Mouse (Mus musculus) forebrain, embryonic 14.5 days (tissue): Measurements from ENCODE around the gene 0610012G03Rik. TPM values are rescaled to one million over a fixed set of nuclear protein-coding genes. Genes with fewer than 3 reads are reported as not detected.
"Not testable (repeated sequence)": the region's sequence is repeated elsewhere in the genome, so short reads cannot be mapped to it uniquely, and the experiment has no call there.

Experiments used
- ATAC-seq: fragments of 200-750 bp; cut with Nextera tagmentation; 2 replicates; pipeline ENCODE4 v1.8.0; 2017; ENCODE audit warnings: mild to moderate bottlenecking, moderate library complexity
- DNase-seq: peaks from one replicate; pipeline ENCODE4 v3.0.0-alpha.2; 2015; ENCODE audit warnings: low spot score
- H3K27ac ChIP-seq: fragments of 300-500 bp; sonication (generic); 2 replicates; pipeline ENCODE4 v1.5.1; 2014; ENCODE audit warnings: low read depth, mild to moderate bottlenecking, control low read depth, low read length, moderate library complexity
- H3K27me3 ChIP-seq: fragments of 300-500 bp; sonication (generic); replicated peaks from 2 replicates; pipeline ENCODE4 v1.6.1; 2014; ENCODE audit warnings: low read length, control low read depth, mixed read lengths; ENCODE audit not compliant: control insufficient read depth, insufficient read depth
- H3K36me3 ChIP-seq: fragments of 300-500 bp; sonication (generic); 2 replicates; pipeline ENCODE4 v1.6.1; 2014; ENCODE audit warnings: low read length, control low read depth; ENCODE audit not compliant: control insufficient read depth, insufficient read depth
- H3K4me1 ChIP-seq: fragments of 300-500 bp; sonication (generic); 2 replicates; pipeline ENCODE4 v1.6.1; 2014; ENCODE audit warnings: antibody characterized with exemption, low read length, control low read depth; ENCODE audit not compliant: control insufficient read depth, insufficient read depth
- H3K4me2 ChIP-seq: fragments of 300-500 bp; sonication (generic); 2 replicates; pipeline ENCODE4 v1.6.1; 2014; ENCODE audit warnings: mild to moderate bottlenecking, control low read depth, low read length
- H3K4me3 ChIP-seq: fragments of 300-500 bp; sonication (generic); 2 replicates; pipeline ENCODE4 v1.5.1; 2014; ENCODE audit warnings: low read depth, low read length, control low read depth
- H3K9ac ChIP-seq: fragments of 300-500 bp; sonication (generic); 2 replicates; pipeline ENCODE4 v1.6.1; 2014; ENCODE audit warnings: mild to moderate bottlenecking, low read length, control low read depth, moderate library complexity
- H3K9me3 ChIP-seq: fragments of 300-500 bp; sonication (generic); replicated peaks from 2 replicates; pipeline ENCODE4 v1.6.1; 2016; ENCODE audit warnings: low read length, control low read depth, mixed read lengths; ENCODE audit not compliant: control insufficient read depth
- WGBS: fragments of 180-500 bp; shearing (Covaris S2); extraction: QIAGEN DNeasy Blood & Tissue Kit; methylation state at CpG from one replicate; pipeline ENCODE4 v1.1.7; 2014; 5-methylcytosine and 5-hydroxymethylcytosine counted together
- polyA plus RNA-seq: library from polyadenylated mRNA; unstranded; fragments of >200 nt; fragmentation: Nextera tagmentation; extraction: Ambion mirVana; gene quantifications from 2 replicates; pipeline ENCODE4 v1.2.1, GENCODE M21; 2014

0610012G03Rik gene
- polyA plus RNA-seq, 1 experiment from 2014 or later = 136 TPM

GRCm38 (mm10) chr16:31947901-31948316 lies 385 bp downstream of the 0610012G03Rik start:
- H3K4me2 ChIP-seq = peak overlapping the region; percentile 93
- H3K27me3 ChIP-seq = no peaks in the 10 kb centered on the region
- peak; percentile 10 for DNase-seq
- WGBS = under 1% methylated on average over 38 of the region's 38 CpGs
- no peaks in the 10 kb centered on the region for H3K9me3 ChIP-seq
- H3K9ac ChIP-seq = peak overlapping the region; percentile 90
- peak overlapping the region; percentile 87 for H3K4me3 ChIP-seq
- H3K27ac ChIP-seq = peak overlapping the region; percentile 86
- peaks cover 18% of the 10 kb centered on the region for H3K4me1 ChIP-seq
- peaks cover 16% of the 10 kb centered on the region; the same call in 1 of the 2 replicates for H3K36me3 ChIP-seq
- peak; percentile 64 for ATAC-seq

- peak overlapping the region; percentile 87 for H3K4me3 ChIP-seq
- peaks cover 18% of the 10 kb centered on the region for H3K4me1 ChIP-seq
- peak overlapping the region; percentile 93 for H3K4me2 ChIP-seq
- WGBS = 35% methylated on average over 8 of the region's 8 CpGs
- peaks cover 16% of the 10 kb centered on the region; the same call in 1 of the 2 replicates for H3K36me3 ChIP-seq
- no peaks in the 10 kb centered on the region for H3K9me3 ChIP-seq
- DNase-seq (no peak), ATAC-seq (no peak)
- H3K27ac ChIP-seq = no peak overlapping the region
- peak overlapping the region; percentile 90 for H3K9ac ChIP-seq
- H3K27me3 ChIP-seq = no peaks in the 10 kb centered on the region
Measured at GRCm38 (mm10) chr16:31947333-31947732, 961 bp downstream of the 0610012G03Rik start.

- Histone ChIP-seq H3K4me1 (peaks cover 18% of the 10 kb centered on the region), H3K36me3 (peaks cover 10% of the 10 kb centered on the region; the same call in 1 of the 2 replicates), H3K4me2 (peak overlapping the region; percentile 93; the same call in 1 of the 2 replicates)
- not testable (repeated sequence) for H3K4me3 ChIP-seq, ATAC-seq, DNase-seq, H3K27me3 ChIP-seq, H3K9ac ChIP-seq, H3K27ac ChIP-seq, H3K9me3 ChIP-seq
- WGBS = 89% methylated on average over 6 of the region's 6 CpGs
Measured at GRCm38 (mm10) chr16:31945986-31946385, 2.3 kb downstream of the 0610012G03Rik start.

GRCm38 (mm10) chr16:31945372-31945771 lies 2.9 kb downstream of the 0610012G03Rik start:
- H3K27ac ChIP-seq = no peak overlapping the region
- no peak overlapping the region for H3K4me3 ChIP-seq
- H3K27me3 ChIP-seq = no peaks in the 10 kb centered on the region
- no peaks in the 10 kb centered on the region for H3K9me3 ChIP-seq
- 86% methylated on average over 6 of the region's 6 CpGs for WGBS
- 0 out of 2 replicates have a peak, but pooled peaks cover 7% of the 10 kb centered on the region for H3K36me3 ChIP-seq
- peaks cover 18% of the 10 kb centered on the region for H3K4me1 ChIP-seq
- H3K4me2 ChIP-seq = no peak overlapping the region
- DNase-seq (no peak), ATAC-seq (no peak)
- H3K9ac ChIP-seq = no peak overlapping the region

- no peak overlapping the region for H3K9ac ChIP-seq
- H3K27ac ChIP-seq = no peak overlapping the region
- no peak overlapping the region for H3K4me3 ChIP-seq
- H3K4me1 ChIP-seq = peaks cover 18% of the 10 kb centered on the region
- no peaks in the 10 kb centered on the region for H3K9me3 ChIP-seq
- no peaks in the 10 kb centered on the region for H3K27me3 ChIP-seq
- ATAC-seq = no peak
- DNase-seq = no peak
- WGBS = 87% methylated on average over 12 of the region's 12 CpGs
- 0 out of 2 replicates have a peak, but pooled peaks cover 3% of the 10 kb centered on the region for H3K36me3 ChIP-seq
- no peak overlapping the region for H3K4me2 ChIP-seq
Measured at GRCm38 (mm10) chr16:31944698-31945255, 3.5 kb downstream of the 0610012G03Rik start.

- Histone ChIP-seq H3K27ac (no peak overlapping the region), H3K36me3 (0 out of 2 replicates have a peak, but pooled peaks cover 3% of the 10 kb centered on the region), H3K4me1 (peaks cover 14% of the 10 kb centered on the region), H3K27me3 (no peaks in the 10 kb centered on the region), H3K9ac (no peak overlapping the region), H3K4me2 (no peak overlapping the region), H3K9me3 (no peaks in the 10 kb centered on the region), H3K4me3 (no peak overlapping the region)
- WGBS = 2% methylated on average over 10 of the region's 10 CpGs
- ATAC-seq (0 out of 2 replicates have a peak, but pooled peaks have one; percentile 24), DNase-seq (peak; percentile 79)
Measured at GRCm38 (mm10) chr16:31943980-31944379, 4.3 kb downstream of the 0610012G03Rik start.

GRCm38 (mm10) chr16:31940586-31940985 lies 7.7 kb downstream of the 0610012G03Rik start:
- 63% methylated on average over 2 of the region's 2 CpGs for WGBS
- H3K4me2 ChIP-seq = no peak overlapping the region
- H3K36me3 ChIP-seq = no peaks in the 10 kb centered on the region
- H3K4me3 ChIP-seq = no peak overlapping the region
- H3K27me3 ChIP-seq = peaks cover 3% of the 10 kb centered on the region
- H3K9me3 ChIP-seq = no peaks in the 10 kb centered on the region
- no peak overlapping the region for H3K9ac ChIP-seq
- DNase-seq = no peak
- H3K4me1 ChIP-seq = no peaks in the 10 kb centered on the region
- H3K27ac ChIP-seq = no peak overlapping the region
- ATAC-seq = no peak

DNA sequence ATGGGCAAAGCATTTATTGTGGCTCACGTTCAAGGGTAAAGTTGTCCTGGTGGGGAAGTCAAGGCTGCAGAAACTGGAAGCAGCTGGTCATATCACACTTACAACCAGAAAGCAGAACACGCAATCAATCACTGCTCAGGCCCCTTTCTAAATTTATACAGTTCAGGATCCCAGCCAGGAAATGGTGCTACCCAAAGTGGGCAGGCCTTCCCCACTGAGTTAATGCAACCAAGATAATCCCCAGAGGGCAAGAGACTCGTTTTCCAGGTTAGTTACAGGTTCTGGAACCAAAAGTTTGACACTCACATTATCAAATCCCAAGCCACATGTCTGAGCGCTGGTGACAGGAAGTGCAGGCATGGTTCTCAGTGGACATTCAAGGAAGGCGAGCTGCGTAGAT lies 9.4 kb downstream of the 0610012G03Rik start:
- no peak overlapping the region for H3K4me2 ChIP-seq
- 79% methylated on average over 6 of the region's 6 CpGs for WGBS
- no peaks in the 10 kb centered on the region for H3K36me3 ChIP-seq
- H3K4me1 ChIP-seq = peaks cover 2% of the 10 kb centered on the region
- H3K9me3 ChIP-seq = no peaks in the 10 kb centered on the region
- DNase-seq (no peak), ATAC-seq (no peak)
- no peak overlapping the region for H3K4me3 ChIP-seq
- H3K27ac ChIP-seq = no peak overlapping the region
- peaks cover 5% of the 10 kb centered on the region for H3K27me3 ChIP-seq
- H3K9ac ChIP-seq = no peak overlapping the region

GRCm38 (mm10) chr16:31936568-31936967 lies 11.7 kb downstream of the 0610012G03Rik start:
- 86% methylated on average over 4 of the region's 4 CpGs for WGBS

More at GRCm38 (mm10) chr16:31936568-31936967, 11.7 kb downstream of the 0610012G03Rik start:
- no peak for DNase-seq
- peaks cover 5% of the 10 kb centered on the region for H3K27me3 ChIP-seq
- no peak overlapping the region for H3K4me2 ChIP-seq
- no peaks in the 10 kb centered on the region for H3K9me3 ChIP-seq
- no peak overlapping the region for H3K27ac ChIP-seq
- no peak overlapping the region for H3K9ac ChIP-seq
- H3K4me3 ChIP-seq = no peak overlapping the region
- H3K4me1 ChIP-seq = peaks cover 9% of the 10 kb centered on the region
- no peak for ATAC-seq
- no peaks in the 10 kb centered on the region for H3K36me3 ChIP-seq
